Mouse (Mus musculus): ENCODE results near the gene Rell1.

The Rell1 gene

GRCm38 (mm10) chr5:63952039-63952438 is 16.7 kb downstream of the Rell1 start:
- DNase-seq (ENCODE audit: low spot score): no peak

GRCm38 (mm10) chr5:63951421-63951911 is 17.2 kb downstream of the Rell1 start:
- peak; percentile 52 for DNase-seq (ENCODE audit: low spot score)

GRCm38 (mm10) chr5:63949195-63949594 is 19.5 kb downstream of the Rell1 start:
- peak; percentile 48 for DNase-seq (ENCODE audit: low spot score)

GRCm38 (mm10) chr5:63947526-63947925 is 21.2 kb downstream of the Rell1 start:
- no peak for DNase-seq (ENCODE audit: low spot score)

GRCm38 (mm10) chr5:63943291-63943690 is 25.4 kb downstream of the Rell1 start:
- no peak for DNase-seq (ENCODE audit: low spot score)

GRCm38 (mm10) chr5:63941891-63942290 is 26.8 kb downstream of the Rell1 start:
- DNase-seq (ENCODE audit: low spot score): no peak

GRCm38 (mm10) chr5:63938575-63938974 is 30.1 kb downstream of the Rell1 start:
- DNase-seq (ENCODE audit: low spot score): no peak

GRCm38 (mm10) chr5:63936740-63937139 is 32.0 kb downstream of the Rell1 start:
- peak; percentile 90 for DNase-seq (ENCODE audit: low spot score)

GRCm38 (mm10) chr5:63935581-63935980 is 33.1 kb downstream of the Rell1 start:
- DNase-seq (ENCODE audit: low spot score): no peak

GRCm38 (mm10) chr5:63932829-63933228 is 35.9 kb downstream of the Rell1 start:
- DNase-seq (ENCODE audit: low spot score): no peak

GRCm38 (mm10) chr5:63930824-63931358 is 37.8 kb downstream of the Rell1 start:
- no peak for DNase-seq (ENCODE audit: low spot score)

GRCm38 (mm10) chr5:63925035-63925628 is 43.6 kb downstream of the Rell1 start:
- DNase-seq (ENCODE audit: low spot score): no peak

GRCm38 (mm10) chr5:63923305-63924025 is 45.2 kb downstream of the Rell1 start:
- no peak for DNase-seq (ENCODE audit: low spot score)

GRCm38 (mm10) chr5:63918201-63918600 is 50.5 kb downstream of the Rell1 start:
- DNase-seq (ENCODE audit: low spot score): no peak

GRCm38 (mm10) chr5:63916457-63917139 is 52.1 kb downstream of the Rell1 start:
- DNase-seq (ENCODE audit: low spot score): no peak

GRCm38 (mm10) chr5:63914896-63915295 is 53.8 kb downstream of the Rell1 start:
- DNase-seq (ENCODE audit: low spot score): peak; percentile 28

GRCm38 (mm10) chr5:63910171-63910960 is 58.3 kb downstream of the Rell1 start:
- DNase-seq (ENCODE audit: low spot score): peak; percentile 7

GRCm38 (mm10) chr5:63907513-63907912 is 61.2 kb downstream of the Rell1 start:
- no peak for DNase-seq (ENCODE audit: low spot score)

GRCm38 (mm10) chr5:63906149-63907093 is 62.3 kb downstream of the Rell1 start:
- DNase-seq (ENCODE audit: low spot score): peak; percentile 91

- DNase-seq (ENCODE audit: low spot score): no peak
These were observed 65.4 kb downstream of the Rell1 start for GRCm38 (mm10) chr5:63903329-63903728.

- DNase-seq (ENCODE audit: low spot score): no peak
These were observed 70.9 kb downstream of the Rell1 start for GRCm38 (mm10) chr5:63897820-63898110.
